Mouse (Mus musculus) forebrain, embryonic 14.5 days (tissue): ENCODE measurements at regions not wholly inside any gene's neighbourhood (a gene's known extent, or its start where the extent isn't known, plus 50 kb on each side); places are given as distances from the start of the nearest gene placed in this dataset.
"Not testable (repeated sequence)": the region's sequence is repeated elsewhere in the genome, so short reads cannot be mapped to it uniquely, and the experiment has no call there.

Source experiments
- ATAC-seq: fragments of 200-750 bp; cut with Nextera tagmentation; 2 replicates; pipeline ENCODE4 v1.8.0; 2017; ENCODE audit warnings: mild to moderate bottlenecking, moderate library complexity
- DNase-seq: peaks from one replicate; pipeline ENCODE4 v3.0.0-alpha.2; 2015; ENCODE audit warnings: low spot score
- H3K27ac ChIP-seq: fragments of 300-500 bp; sonication (generic); 2 replicates; pipeline ENCODE4 v1.5.1; 2014; ENCODE audit warnings: low read depth, mild to moderate bottlenecking, control low read depth, low read length, moderate library complexity
- H3K27me3 ChIP-seq: fragments of 300-500 bp; sonication (generic); replicated peaks from 2 replicates; pipeline ENCODE4 v1.6.1; 2014; ENCODE audit warnings: low read length, control low read depth, mixed read lengths; ENCODE audit not compliant: control insufficient read depth, insufficient read depth
- H3K36me3 ChIP-seq: fragments of 300-500 bp; sonication (generic); 2 replicates; pipeline ENCODE4 v1.6.1; 2014; ENCODE audit warnings: low read length, control low read depth; ENCODE audit not compliant: control insufficient read depth, insufficient read depth
- H3K4me1 ChIP-seq: fragments of 300-500 bp; sonication (generic); 2 replicates; pipeline ENCODE4 v1.6.1; 2014; ENCODE audit warnings: antibody characterized with exemption, low read length, control low read depth; ENCODE audit not compliant: control insufficient read depth, insufficient read depth
- H3K4me2 ChIP-seq: fragments of 300-500 bp; sonication (generic); 2 replicates; pipeline ENCODE4 v1.6.1; 2014; ENCODE audit warnings: mild to moderate bottlenecking, control low read depth, low read length
- H3K4me3 ChIP-seq: fragments of 300-500 bp; sonication (generic); 2 replicates; pipeline ENCODE4 v1.5.1; 2014; ENCODE audit warnings: low read depth, low read length, control low read depth
- H3K9ac ChIP-seq: fragments of 300-500 bp; sonication (generic); 2 replicates; pipeline ENCODE4 v1.6.1; 2014; ENCODE audit warnings: mild to moderate bottlenecking, low read length, control low read depth, moderate library complexity
- H3K9me3 ChIP-seq: fragments of 300-500 bp; sonication (generic); replicated peaks from 2 replicates; pipeline ENCODE4 v1.6.1; 2016; ENCODE audit warnings: low read length, control low read depth, mixed read lengths; ENCODE audit not compliant: control insufficient read depth
- whole genome bisulfite sequencing: fragments of 180-500 bp; shearing (Covaris S2); extraction: QIAGEN DNeasy Blood & Tissue Kit; methylation state at CpG from one replicate; pipeline ENCODE4 v1.1.7; 2014; 5-methylcytosine and 5-hydroxymethylcytosine counted together

GRCm38 (mm10) chr5:101345406-101345805 lies 319.4 kb downstream of the Nkx6-1 start:
- no peaks in the 10 kb centered on the region for H3K4me1 ChIP-seq
- no peak overlapping the region for H3K4me3 ChIP-seq
- H3K9me3 ChIP-seq = no peaks in the 10 kb centered on the region
- ATAC-seq (no peak), DNase-seq (no peak)
- H3K9ac ChIP-seq = no peak overlapping the region
- no peaks in the 10 kb centered on the region for H3K27me3 ChIP-seq
- no peak overlapping the region for H3K27ac ChIP-seq
- 81% methylated on average over 3 of the region's 3 CpGs for WGBS
- H3K36me3 ChIP-seq = no peaks in the 10 kb centered on the region
- H3K4me2 ChIP-seq = no peak overlapping the region

GRCm38 (mm10) chr5:101336361-101336760 lies 328.4 kb downstream of the Nkx6-1 start:
- WGBS = 100% methylated on average over 1 of the region's 1 CpGs
- ATAC-seq, H3K4me3 ChIP-seq, H3K36me3 ChIP-seq, DNase-seq, H3K9me3 ChIP-seq, H3K4me1 ChIP-seq, H3K27me3 ChIP-seq, H3K27ac ChIP-seq, H3K9ac ChIP-seq, H3K4me2 ChIP-seq: not testable (repeated sequence)

GRCm38 (mm10) chr5:101331825-101332224 lies 333.0 kb downstream of the Nkx6-1 start:
- ATAC-seq (no peak), DNase-seq (no peak)
- H3K27me3 ChIP-seq = peaks cover 2% of the 10 kb centered on the region; the same call in 1 of the 2 replicates
- no peaks in the 10 kb centered on the region for H3K36me3 ChIP-seq
- no peak overlapping the region for H3K9ac ChIP-seq
- no peaks in the 10 kb centered on the region for H3K9me3 ChIP-seq
- 89% methylated on average over 10 of the region's 10 CpGs for WGBS
- no peak overlapping the region for H3K27ac ChIP-seq
- no peaks in the 10 kb centered on the region for H3K4me1 ChIP-seq
- H3K4me3 ChIP-seq = no peak overlapping the region
- H3K4me2 ChIP-seq = no peak overlapping the region

GRCm38 (mm10) chr5:101326122-101326521 lies 338.7 kb downstream of the Nkx6-1 start:
- 72% methylated on average over 4 of the region's 4 CpGs for WGBS
- Histone ChIP-seq H3K9me3 (no peaks in the 10 kb centered on the region), H3K36me3 (no peaks in the 10 kb centered on the region), H3K9ac (no peak overlapping the region), H3K27me3 (peaks cover 33% of the 10 kb centered on the region), H3K4me3 (no peak overlapping the region), H3K27ac (no peak overlapping the region), H3K4me1 (peaks cover 5% of the 10 kb centered on the region; the same call in 1 of the 2 replicates), H3K4me2 (no peak overlapping the region)
- no peak for ATAC-seq
- no peak for DNase-seq

- DNase-seq = peak; percentile 52
- Histone ChIP-seq H3K27ac (no peak overlapping the region; the same call in 1 of the 2 replicates), H3K4me3 (no peak overlapping the region), H3K9me3 (no peaks in the 10 kb centered on the region), H3K27me3 (peaks cover 38% of the 10 kb centered on the region), H3K4me1 (peaks cover 5% of the 10 kb centered on the region; the same call in 1 of the 2 replicates), H3K36me3 (no peaks in the 10 kb centered on the region), H3K9ac (no peak overlapping the region), H3K4me2 (peak overlapping the region; percentile 14)
- ATAC-seq = peak; percentile 62
- WGBS = 1% methylated on average over 20 of the region's 20 CpGs
Observed at GRCm38 (mm10) chr5:101323041-101323950, 341.5 kb downstream of the Nkx6-1 start.

GRCm38 (mm10) chr5:101299986-101300385 lies 364.8 kb downstream of the Nkx6-1 start:
- no peaks in the 10 kb centered on the region for H3K36me3 ChIP-seq
- no peak overlapping the region for H3K9ac ChIP-seq
- no peaks in the 10 kb centered on the region for H3K27me3 ChIP-seq
- no peak overlapping the region for H3K27ac ChIP-seq
- no peaks in the 10 kb centered on the region for H3K9me3 ChIP-seq
- 88% methylated on average over 6 of the region's 6 CpGs for WGBS
- no peaks in the 10 kb centered on the region for H3K4me1 ChIP-seq
- no peak for DNase-seq
- no peak overlapping the region for H3K4me2 ChIP-seq
- no peak overlapping the region for H3K4me3 ChIP-seq
- ATAC-seq = no peak

- no peak overlapping the region for H3K9ac ChIP-seq
- no peaks in the 10 kb centered on the region for H3K27me3 ChIP-seq
- ATAC-seq (no peak), DNase-seq (no peak)
- no peaks in the 10 kb centered on the region for H3K9me3 ChIP-seq
- WGBS = 83% methylated on average over 4 of the region's 4 CpGs
- H3K4me1 ChIP-seq = no peaks in the 10 kb centered on the region
- H3K27ac ChIP-seq = no peak overlapping the region
- H3K4me3 ChIP-seq = no peak overlapping the region
- H3K4me2 ChIP-seq = no peak overlapping the region
- no peaks in the 10 kb centered on the region for H3K36me3 ChIP-seq
Observed at GRCm38 (mm10) chr5:101298411-101298810, 366.4 kb downstream of the Nkx6-1 start.

- Histone ChIP-seq H3K4me1 (no peaks in the 10 kb centered on the region), H3K9ac (no peak overlapping the region), H3K36me3 (no peaks in the 10 kb centered on the region), H3K27ac (no peak overlapping the region), H3K27me3 (no peaks in the 10 kb centered on the region), H3K9me3 (no peaks in the 10 kb centered on the region), H3K4me2 (no peak overlapping the region), H3K4me3 (no peak overlapping the region)
- WGBS = 61% methylated on average over 5 of the region's 5 CpGs
- no peak for DNase-seq
- ATAC-seq = no peak
Observed at GRCm38 (mm10) chr5:101297511-101298102, 367.2 kb downstream of the Nkx6-1 start.

- Histone ChIP-seq H3K4me2 (no peak overlapping the region), H3K4me3 (no peak overlapping the region), H3K9me3 (no peaks in the 10 kb centered on the region), H3K36me3 (no peaks in the 10 kb centered on the region), H3K9ac (no peak overlapping the region), H3K4me1 (no peaks in the 10 kb centered on the region), H3K27ac (no peak overlapping the region), H3K27me3 (no peaks in the 10 kb centered on the region)
- 78% methylated on average over 7 of the region's 7 CpGs for WGBS
- DNase-seq (peak; percentile 48), ATAC-seq (no peak)
Observed at GRCm38 (mm10) chr5:101295941-101296340, 368.9 kb downstream of the Nkx6-1 start.
